Mouse (Mus musculus) liver, adult 2 months (tissue): ENCODE data around the gene Serinc2.

Experiments used
- CTCF ChIP-seq: fragments of 200-500 bp; IDR thresholded peaks from 2 replicates; pipeline ENCODE4 v1.5.1; 2011; ENCODE audit warnings: low read depth, low read length, control low read depth
- POLR2A ChIP-seq: fragments of 200-500 bp; IDR thresholded peaks from 2 replicates; pipeline ENCODE4 v1.6.1; 2011; ENCODE audit warnings: low read length, control low read depth; ENCODE audit not compliant: insufficient read depth; ENCODE audit errors: extremely low read depth

DNA sequence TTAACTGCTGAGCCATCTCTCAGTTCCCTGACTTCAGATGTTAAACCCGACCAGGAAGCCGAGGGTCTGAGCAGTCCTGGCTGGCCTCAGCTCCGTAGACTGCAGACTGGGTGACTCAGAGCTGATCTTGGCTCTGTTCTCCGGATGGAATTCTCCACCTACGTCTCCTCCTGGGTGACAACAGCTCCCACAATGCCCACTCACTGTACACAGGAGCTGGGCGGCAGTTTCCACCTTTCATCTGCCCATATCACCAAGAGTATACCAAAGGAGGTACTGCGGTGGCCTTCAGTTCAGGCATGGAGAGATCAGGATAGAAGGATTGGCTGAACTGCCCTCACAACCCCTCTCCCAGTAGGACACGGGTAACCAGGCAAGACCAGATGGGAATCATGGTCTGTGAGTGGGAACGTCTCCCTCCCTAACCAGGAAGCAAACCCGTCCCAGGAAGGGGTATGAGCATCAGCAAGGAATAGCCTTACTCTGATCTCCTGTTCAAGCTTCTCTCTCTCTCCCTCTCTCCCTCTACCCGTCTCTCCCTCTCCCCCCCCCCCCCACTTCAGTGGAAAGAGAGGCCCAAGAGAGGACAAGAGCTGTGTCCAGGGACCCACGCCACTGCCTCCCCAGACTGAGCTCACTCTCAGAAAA is 5.2 kb downstream of the Serinc2 start:
- TF ChIP-seq CTCF (no peak), POLR2A (no peak)
